Mouse (Mus musculus) small intestine, adult 2 months (tissue): ENCODE data around the gene Rasgrp4.
"Not testable (repeated sequence)": the region's sequence is repeated elsewhere in the genome, so short reads cannot be mapped to it uniquely, and the experiment has no call there.

Experiments used
- CTCF ChIP-seq: fragments of 200-500 bp; IDR thresholded peaks from 2 replicates; pipeline ENCODE4 v1.5.1; 2012; ENCODE audit warnings: low read depth, mild to moderate bottlenecking, control low read depth, inconsistent platforms, low read length, moderate library complexity, mixed read lengths; ENCODE audit not compliant: insufficient replicate concordance, insufficient read length; ENCODE audit errors: extremely low read depth
- POLR2A ChIP-seq: fragments of 200-500 bp; IDR thresholded peaks from 2 replicates; pipeline ENCODE4 v1.6.1; 2012; ENCODE audit warnings: low read depth, mild to moderate bottlenecking, control low read depth, inconsistent platforms, low read length, moderate library complexity

DNA sequence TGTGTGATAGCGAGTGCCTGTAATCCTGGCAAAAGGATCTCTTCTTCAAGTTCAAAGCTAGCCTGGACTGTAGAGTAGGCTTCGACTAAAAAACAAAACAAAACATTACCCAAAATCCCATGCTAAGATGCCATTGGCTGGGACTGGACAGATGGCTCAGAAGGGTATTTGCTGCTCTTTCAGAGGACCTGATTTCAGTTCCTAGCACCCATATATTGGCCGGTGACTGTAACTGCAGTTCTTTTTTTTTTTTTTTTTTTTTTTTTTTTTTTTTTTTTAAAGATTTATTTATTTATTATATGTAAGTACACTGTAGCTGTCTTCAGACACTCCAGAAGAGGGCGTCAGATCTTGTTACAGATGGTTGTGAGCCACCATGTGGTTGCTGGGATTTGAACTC, 4.6 kb downstream of the Rasgrp4 start:
- TF ChIP-seq CTCF, POLR2A: not testable (repeated sequence)
